Mouse (Mus musculus) frontal cortex, adult 2 months (tissue): ENCODE measurements at regions not wholly inside any gene's neighbourhood (a gene's known extent, or its start where the extent isn't known, plus 50 kb on each side); places are given as distances from the start of the nearest gene placed in this dataset.

Experiments
- DNase-seq, 2 experiments: peaks; one replicate each; pipeline ENCODE4 v3.0.0; 2022; ENCODE audit warnings: low spot score in 1 of 2; ENCODE audit errors: extremely low spot score in 1 of 2

GRCm38 (mm10) chr4:54282934-54283333 is 457.1 kb downstream of the Tmem38b start:
- DNase-seq = peak in 1 of 2 experiments; percentile 16

- DNase-seq = no peak
These were observed 488.0 kb downstream of the Tmem38b start for GRCm38 (mm10) chr4:54313804-54314203.

- DNase-seq = no peak
These were observed 499.0 kb downstream of the Tmem38b start for GRCm38 (mm10) chr4:54324851-54325250.

GRCm38 (mm10) chr4:54328273-54328672 is 502.4 kb downstream of the Tmem38b start:
- DNase-seq = peak in 1 of 2 experiments; percentile 52

- DNase-seq = peak in 1 of 2 experiments; percentile 41
These were observed 503.0 kb downstream of the Tmem38b start for GRCm38 (mm10) chr4:54328711-54329427.

GRCm38 (mm10) chr4:54330686-54331085 is 504.8 kb downstream of the Tmem38b start:
- no peak for DNase-seq

GRCm38 (mm10) chr4:54331588-54332211 is 505.9 kb downstream of the Tmem38b start:
- no peak for DNase-seq

GRCm38 (mm10) chr4:54332261-54332660 is 506.4 kb downstream of the Tmem38b start:
- DNase-seq = no peak

- peak in 1 of 2 experiments; percentile 20 for DNase-seq
These were observed 512.7 kb downstream of the Tmem38b start for GRCm38 (mm10) chr4:54338556-54338955.

GRCm38 (mm10) chr4:54340106-54340505 is 514.3 kb downstream of the Tmem38b start:
- no peak for DNase-seq

GRCm38 (mm10) chr4:54353657-54354390 is 528.0 kb downstream of the Tmem38b start:
- no peak for DNase-seq

GRCm38 (mm10) chr4:54354391-54354726 is 528.5 kb downstream of the Tmem38b start:
- no peak for DNase-seq

GRCm38 (mm10) chr4:54355381-54356040 is 529.7 kb downstream of the Tmem38b start:
- DNase-seq = no peak

GRCm38 (mm10) chr4:54356041-54356427 is 530.2 kb downstream of the Tmem38b start:
- no peak for DNase-seq

- no peak for DNase-seq
These were observed 545.1 kb downstream of the Tmem38b start for GRCm38 (mm10) chr4:54370909-54371308.

- peak; percentile 10 to 17 for DNase-seq
These were observed 545.6 kb downstream of the Tmem38b start for GRCm38 (mm10) chr4:54371418-54371957.

- no peak for DNase-seq
These were observed 547.8 kb downstream of the Tmem38b start for GRCm38 (mm10) chr4:54373606-54374005.

GRCm38 (mm10) chr4:54374457-54374856 is 548.6 kb downstream of the Tmem38b start:
- DNase-seq = no peak

- no peak for DNase-seq
These were observed 557.4 kb upstream of the Zfp462 start for GRCm38 (mm10) chr4:54387460-54387859.

GRCm38 (mm10) chr4:54391536-54392208 is 553.2 kb upstream of the Zfp462 start:
- no peak for DNase-seq
